Mouse (Mus musculus): ENCODE measurements around the gene Fam53b.
A peak's percentile ranks its signal among the peaks of the same experiment; 100 is the strongest.

The Fam53b gene

DNA sequence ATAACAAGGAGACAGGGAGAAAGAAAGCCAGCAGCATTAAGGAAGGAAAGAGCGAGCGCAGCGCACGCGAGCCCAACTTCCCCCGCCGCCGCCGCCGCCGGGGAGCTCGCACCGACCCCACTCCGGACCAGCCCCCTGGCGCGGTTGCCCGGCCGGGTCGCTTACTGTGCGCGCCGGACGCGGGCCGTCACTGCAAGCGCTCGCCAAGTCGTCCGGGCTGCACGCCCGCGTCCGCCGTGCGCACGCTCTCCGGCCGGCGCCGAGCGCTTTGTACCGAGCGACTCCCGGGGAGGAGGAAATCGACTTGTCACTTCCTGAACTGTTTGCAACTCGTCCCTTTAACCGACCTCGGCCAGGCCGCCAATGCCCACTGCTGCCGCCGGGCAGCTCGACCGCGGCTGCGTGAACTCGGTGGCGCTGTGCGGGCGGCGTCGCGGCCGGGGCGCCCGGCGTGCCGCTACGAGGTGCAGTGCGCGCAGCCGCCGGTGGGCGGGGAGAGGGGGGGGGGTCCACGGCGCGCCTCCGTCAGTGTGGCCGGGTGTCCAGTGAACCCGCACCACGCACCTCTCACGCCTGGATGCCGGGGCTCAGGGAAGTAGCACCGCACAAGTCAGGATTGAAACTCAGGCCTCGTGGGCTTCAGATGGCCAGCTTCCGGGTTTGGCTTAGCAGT lies at the start of gene Fam53b:
Fam53b (minus strand) TSS at position 471 of the 673 bp plus-strand sequence.
- peak; percentile 58 for DNase-seq (ENCODE audit: low spot score)

DNA sequence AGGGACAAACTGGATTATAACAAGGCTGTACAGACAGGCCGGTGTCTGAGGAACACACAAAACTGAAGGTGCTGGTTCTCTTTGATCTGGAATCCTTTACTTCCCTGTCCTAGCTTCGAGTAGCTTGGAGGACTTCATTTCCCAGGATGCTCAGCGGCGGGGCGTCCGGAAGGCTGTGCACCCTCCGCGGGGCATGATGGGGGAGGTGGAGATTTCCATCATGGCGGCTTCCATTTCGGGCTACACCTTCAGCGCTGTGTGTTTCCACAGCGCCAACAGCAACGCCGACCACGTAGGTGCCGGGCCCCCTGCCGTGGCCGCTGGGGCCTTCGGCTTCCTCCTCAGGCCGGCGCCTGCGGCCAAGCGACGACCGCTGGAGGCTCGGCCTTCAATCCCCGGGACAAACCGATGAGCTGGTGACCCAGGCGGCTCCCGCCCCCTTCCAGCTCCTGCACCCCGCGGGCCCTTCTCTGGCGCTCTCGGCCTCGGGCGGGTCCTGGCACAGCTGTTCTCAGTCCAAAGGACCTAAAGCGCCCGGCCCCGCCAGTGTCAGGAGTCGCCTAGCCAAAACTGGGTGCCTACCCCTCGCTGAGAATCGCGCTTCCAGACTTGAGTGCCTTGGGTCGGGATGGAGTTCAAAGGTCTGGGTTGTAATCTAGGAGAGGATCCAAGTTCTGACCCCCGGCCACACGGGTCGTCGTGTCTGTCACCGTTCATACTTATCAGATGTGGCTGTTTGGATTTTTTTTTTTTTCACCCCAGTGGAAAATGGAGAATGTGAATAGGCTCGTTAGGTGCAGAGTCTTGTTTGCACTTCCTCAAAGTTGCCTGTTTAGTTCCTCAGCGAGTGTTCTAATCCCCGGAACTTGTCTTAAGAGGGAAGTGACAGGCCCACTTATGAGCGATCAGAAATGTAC lies 45.6 kb upstream of the Fam53b start, which contains the start of gene Abraxas2:
Abraxas2 (plus strand) TSS at position 184 of the 917 bp plus-strand sequence.
- DNase-seq (ENCODE audit: low spot score) = peak; percentile 79

DNA sequence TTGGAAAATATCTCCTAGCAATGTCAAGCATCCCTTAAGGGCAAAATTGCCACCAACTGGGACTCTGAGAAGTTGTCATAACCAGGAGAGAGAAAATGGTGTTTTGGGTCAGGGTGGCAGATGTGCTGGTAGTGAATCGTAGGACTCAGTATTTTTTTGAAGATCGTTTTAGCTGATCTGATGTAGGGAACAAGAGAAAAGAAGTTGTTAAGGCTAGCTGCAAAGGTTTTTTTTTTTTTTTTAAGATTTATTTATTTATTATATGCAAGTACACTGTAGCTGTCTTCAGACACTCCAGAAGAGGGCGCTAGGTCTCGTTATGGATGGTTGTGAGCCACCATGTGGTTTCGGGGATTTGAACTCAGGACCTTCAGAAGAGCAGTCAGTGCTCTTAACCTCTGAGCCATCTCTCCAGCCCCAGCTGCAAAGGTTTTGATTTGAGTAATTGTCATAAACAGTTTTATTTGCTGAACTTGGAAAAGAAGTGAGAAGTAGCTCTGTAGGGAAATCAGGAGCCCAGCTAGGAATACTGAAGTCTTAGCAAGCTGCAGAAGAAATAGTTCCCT lies 44.4 kb upstream of the Fam53b start:
- no peak for DNase-seq (ENCODE audit: low spot score)

DNA sequence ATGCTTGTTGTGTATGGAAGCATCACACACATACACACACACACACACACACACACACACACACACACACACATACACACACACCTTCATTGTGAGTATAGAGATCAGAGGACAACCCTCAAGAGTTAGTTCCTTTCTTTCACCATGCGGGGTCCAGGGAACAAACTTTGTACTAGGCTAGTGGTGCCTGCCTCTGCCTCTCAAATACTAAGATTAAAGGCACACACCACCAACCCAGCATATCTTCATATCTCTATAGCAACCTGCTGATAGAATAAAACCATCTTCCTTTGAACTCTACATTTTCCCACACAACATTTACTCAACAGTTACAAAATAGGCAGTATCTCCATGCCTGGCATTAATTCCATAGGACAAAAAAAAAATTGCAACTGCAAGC lies 42.4 kb upstream of the Fam53b start:
- DNase-seq (ENCODE audit: low spot score) = no peak

DNA sequence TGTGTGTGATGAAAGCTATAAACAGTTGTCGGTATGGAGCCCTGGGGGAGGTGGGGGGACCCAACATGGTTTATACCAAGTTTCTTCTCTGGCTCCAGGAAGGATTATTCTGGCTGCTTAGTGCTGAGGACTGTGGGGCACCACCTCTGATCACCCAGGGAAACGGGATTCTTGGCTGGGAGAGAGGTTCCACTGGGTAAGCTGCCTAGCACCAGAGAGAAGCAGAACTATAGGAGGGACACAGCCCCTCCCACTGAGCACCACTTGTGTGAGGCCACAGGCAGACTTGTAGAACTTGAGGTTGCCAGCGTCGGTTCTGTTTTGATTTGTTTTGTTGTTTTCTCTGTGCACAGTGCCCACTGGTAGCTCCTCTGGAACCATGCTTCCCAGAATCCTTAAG lies 40.3 kb upstream of the Fam53b start:
- no peak for DNase-seq (ENCODE audit: low spot score)

DNA sequence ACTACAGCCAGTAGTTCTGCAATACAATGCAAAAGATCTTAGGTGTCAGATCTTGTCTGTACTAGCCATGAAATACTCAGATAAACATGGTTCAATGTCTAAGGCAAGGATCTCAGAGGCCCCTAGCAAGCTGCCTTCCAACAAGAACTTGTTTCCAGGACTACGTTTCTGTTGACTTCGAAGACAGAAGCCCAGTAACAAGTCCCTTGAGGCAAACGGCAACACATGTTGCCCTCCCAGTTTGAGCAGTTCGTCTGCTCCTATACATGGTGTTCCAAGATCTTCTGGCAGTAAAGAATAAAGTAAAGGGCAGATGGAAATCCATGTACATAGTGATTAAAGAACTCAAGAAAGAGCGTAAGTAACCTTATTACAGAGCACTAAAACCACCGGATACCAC lies 39.7 kb upstream of the Fam53b start:
- DNase-seq (ENCODE audit: low spot score) = no peak

DNA sequence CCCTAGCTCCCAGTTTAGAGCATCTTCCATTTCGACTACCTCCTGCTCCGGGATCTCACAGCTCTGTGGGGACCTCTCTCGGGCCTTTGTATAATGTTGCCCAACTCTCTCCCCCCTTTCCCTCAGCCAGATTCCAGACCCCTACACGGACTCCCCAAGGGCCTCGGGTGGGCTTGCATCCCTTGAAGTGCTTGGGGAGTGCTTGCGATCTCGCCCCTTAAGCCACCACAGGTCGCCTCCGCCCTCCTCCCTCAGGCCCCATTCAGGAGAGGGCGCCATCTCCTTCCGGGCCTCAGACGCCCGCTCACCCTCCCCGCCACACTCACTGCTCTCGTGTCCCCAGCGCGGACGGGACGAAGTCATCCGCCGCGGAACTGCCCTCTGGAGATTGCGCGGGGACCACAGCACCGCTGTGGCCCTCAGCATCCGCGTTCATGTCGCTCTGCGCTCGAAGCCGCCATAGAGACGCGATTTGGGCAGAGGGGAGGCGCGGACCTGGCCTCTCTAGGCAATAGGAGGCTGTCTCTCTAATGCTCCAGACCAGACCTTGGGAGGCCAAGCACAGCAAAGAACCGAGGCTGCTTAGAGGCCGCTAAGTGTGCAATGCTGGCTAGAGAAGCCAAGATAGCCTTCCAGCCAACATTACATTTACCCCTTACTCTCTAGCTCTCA lies 38.6 kb upstream of the Fam53b start, which contains the start of gene Eef1akmt2:
Eef1akmt2 (minus strand) TSS at position 501 of the 672 bp plus-strand sequence.
- DNase-seq (ENCODE audit: low spot score) = peak; percentile 70

DNA sequence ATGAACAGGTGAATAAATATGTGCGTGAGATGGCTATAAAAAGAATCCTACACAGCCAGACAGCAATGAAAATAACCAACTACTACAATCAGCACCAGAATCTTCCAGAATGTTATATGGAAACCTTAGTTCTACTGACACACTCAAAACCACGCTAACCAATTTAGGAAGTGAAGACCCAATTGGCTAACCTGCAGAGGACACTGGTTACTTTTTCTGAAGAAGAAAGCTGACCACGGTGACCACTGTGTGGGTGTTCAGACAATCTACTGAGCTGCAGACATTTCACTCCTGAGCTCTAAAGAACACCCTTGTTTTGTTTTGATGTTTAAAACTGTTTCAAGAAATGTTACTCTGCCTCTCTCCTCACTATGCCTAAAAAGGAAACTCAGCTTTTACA lies 29.5 kb upstream of the Fam53b start:
- no peak for DNase-seq (ENCODE audit: low spot score)

DNA sequence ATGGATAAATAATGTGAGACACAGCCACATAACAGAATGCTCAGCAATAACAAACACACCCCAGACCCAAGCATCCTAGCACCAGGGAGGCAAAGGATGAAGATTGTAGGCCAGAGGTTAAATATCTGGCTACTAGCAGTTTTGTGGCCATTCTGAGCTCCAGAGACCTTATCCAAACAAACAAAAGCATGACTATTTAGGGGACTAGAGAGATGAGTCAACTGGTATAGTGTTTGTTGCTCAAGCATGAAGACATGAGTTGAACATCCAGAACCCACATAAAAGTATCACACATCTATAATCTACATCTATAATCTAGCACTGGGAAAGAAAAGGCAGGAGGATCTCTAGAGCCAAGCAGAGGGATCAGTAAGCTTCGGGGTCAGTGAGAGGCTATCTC lies 28.8 kb upstream of the Fam53b start:
- no peak for DNase-seq (ENCODE audit: low spot score)

DNA sequence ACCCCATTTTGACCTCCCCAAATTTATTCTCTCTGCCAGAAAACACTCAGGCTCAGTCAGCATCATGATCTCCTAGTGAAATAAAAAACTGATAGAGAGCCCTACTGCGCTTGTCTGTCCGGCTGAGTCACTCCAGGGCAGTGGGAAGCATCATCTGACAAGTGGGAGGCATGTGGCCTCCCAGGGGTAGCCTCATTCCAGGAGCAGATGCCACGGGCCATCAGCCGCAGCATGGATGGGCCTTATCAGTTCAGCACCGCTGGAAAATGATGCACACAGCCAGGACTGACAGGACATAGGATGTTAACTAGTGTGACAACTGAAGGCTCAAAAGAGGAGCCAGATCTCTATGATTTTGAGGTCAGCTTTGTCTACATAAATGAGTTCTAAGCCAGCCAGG lies 27.6 kb upstream of the Fam53b start:
- DNase-seq (ENCODE audit: low spot score) = no peak

DNA sequence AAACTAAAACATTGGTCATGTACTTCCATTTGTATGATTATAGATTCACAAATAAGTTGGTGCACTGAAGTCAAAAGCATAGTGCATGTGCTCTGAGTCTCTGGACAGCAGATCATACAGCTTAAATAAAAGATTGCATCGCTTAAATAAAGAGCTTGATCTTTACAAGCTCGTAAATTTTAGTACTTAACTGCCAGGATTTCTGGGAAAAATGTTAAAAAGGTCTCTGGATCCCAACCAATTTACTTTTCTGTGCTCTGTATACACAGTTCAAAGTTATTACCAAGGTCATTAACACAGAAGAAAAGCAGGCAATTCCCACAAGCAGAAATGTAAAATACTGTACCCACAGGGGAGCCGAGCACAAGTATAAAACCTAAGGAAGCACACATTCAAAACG lies 17.3 kb upstream of the Fam53b start:
- no peak for DNase-seq (ENCODE audit: low spot score)

DNA sequence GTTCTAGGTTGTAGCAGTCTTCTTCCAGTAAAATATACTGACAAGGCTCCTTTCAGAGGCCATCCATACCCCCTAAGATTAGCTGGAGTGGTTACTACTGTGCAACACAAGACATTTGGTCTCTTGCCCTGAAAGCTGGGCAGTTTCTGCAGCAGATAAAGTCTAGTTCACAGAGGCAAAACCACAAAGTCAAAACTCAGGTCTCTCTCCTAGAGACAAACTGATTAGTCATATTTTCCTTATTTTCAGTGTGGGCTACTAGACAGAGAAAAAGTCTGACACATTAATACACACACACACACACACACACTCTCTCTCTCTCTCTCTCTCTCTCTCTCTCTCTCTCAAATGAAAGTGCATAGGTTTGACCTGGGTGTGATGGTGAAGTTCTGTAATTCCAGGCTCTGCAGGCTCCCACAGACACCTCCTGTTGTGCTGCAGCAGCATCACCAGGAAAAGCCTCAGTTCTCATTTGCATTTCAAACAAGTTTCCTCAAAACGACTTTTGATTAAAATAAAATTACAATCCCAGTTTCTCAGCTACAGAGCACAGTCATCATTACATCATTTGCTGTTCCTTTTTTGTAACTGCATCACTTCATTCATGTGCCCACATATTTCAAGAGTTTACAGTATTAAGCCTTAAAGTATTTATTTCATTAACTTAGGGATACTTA lies 10.8 kb upstream of the Fam53b start:
- DNase-seq (ENCODE audit: low spot score) = no peak

DNA sequence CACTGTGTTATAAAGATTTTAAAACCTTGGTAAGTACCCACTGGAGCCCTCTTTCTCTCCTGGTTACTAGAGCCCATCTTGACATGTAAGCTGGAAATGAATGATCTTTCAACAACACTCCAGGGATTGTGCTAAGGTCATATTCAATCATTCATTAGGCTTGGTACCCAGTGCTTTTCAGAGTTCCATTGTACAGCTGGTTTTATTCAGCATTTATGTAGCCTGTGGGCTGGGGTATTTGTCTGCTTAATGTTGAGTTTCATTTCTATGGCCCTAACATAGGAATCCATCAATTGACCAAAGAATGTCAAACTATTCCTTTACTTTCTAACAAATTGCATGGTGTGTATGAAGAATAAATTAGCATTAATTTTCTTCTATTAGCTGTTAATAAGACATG lies 10.1 kb upstream of the Fam53b start:
- no peak for DNase-seq (ENCODE audit: low spot score)

DNA sequence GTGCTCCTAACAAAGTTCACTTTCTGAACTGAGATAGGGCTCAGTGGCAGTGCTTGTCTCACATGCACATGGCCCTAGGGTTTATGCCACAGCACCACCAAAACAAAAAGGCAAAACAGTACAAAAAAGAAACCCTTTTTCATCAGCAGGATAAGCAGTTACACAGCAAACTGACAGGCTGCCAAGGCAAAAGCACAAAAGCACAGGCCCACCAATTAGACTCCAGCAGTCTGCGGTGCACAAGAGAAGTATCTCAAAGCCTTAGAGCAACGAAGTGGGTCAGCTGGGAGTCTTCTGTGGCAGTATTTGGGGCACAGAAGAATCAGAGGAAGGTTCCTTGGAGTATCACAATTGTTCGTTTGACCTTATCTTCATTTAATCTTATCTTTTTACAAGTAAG lies 7.0 kb upstream of the Fam53b start:
- DNase-seq (ENCODE audit: low spot score) = no peak

DNA sequence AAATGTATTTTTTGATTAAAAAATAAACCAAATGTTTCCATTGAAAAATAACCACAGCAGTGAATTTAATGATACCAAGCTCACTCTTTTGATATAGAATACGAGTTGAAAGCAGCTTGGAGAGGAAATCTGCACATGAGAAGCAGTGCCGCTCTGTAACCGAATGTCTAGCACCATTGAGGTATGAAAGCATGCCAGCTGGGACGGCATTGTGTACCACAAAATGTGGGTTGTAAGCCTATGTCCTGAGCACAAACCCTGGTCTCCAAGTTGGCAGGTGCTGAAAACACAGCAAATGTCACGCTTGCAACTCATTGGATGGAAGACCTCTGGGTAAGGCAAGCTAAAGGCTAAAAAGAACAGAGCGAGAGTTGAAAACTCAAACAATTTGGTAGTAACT lies 3.4 kb upstream of the Fam53b start:
- DNase-seq (ENCODE audit: low spot score) = no peak

DNA sequence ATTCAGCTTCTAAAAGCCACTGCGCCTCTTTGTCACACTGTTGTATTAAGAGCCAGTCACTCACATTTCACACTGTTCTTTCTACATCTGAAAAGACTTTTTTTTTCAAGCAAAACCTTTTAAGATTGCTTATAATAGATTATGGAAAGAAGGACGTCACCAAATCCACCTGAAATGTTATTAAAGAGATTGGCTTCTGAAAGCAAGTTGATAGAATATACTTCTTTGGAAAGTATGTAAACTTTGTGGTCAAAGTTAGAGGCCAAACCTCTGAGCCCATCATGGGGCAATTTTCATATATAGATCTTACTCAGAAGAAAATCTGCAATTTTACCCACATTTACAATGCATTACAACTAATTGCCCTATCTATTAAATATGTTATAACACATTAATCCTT lies 2.8 kb upstream of the Fam53b start:
- no peak for DNase-seq (ENCODE audit: low spot score)

DNA sequence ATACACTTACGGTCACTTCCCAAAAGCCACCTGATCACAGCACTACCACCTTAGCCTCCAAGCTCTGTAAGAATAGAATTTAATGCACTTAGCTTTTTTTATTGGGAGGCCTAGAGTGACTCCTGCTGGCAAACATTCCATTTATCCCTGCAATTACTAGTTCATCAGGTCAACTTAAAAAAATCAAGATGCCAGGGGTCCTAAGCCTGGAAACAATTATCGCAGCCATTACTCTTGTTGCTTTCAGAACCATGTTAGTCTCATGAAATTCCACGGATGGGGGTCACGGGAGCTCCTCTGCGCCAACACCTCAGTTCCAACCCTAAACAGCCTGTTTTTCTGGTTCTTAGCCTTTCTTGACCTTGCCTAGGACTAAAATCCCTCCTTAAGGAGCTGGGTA lies 1.4 kb upstream of the Fam53b start:
- DNase-seq (ENCODE audit: low spot score) = no peak

DNA sequence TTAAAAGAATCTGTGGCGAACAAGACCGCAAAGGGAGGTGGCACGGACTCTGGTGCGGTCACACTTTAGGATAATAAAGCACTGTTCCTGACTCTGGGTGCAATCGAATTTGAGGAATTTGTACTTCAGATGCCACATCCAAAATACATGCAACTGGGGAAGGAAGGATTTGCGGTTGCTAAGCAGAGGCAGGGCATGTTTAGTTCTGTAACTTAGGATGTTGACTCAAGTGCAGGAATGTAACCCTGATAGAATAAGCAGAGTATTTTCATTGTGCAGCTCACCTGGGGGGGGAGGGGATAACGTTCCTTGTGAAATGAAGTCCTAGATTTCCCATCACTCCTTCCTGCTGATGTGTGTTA lies 384 bp upstream of the Fam53b start:
- no peak for DNase-seq (ENCODE audit: low spot score)

DNA sequence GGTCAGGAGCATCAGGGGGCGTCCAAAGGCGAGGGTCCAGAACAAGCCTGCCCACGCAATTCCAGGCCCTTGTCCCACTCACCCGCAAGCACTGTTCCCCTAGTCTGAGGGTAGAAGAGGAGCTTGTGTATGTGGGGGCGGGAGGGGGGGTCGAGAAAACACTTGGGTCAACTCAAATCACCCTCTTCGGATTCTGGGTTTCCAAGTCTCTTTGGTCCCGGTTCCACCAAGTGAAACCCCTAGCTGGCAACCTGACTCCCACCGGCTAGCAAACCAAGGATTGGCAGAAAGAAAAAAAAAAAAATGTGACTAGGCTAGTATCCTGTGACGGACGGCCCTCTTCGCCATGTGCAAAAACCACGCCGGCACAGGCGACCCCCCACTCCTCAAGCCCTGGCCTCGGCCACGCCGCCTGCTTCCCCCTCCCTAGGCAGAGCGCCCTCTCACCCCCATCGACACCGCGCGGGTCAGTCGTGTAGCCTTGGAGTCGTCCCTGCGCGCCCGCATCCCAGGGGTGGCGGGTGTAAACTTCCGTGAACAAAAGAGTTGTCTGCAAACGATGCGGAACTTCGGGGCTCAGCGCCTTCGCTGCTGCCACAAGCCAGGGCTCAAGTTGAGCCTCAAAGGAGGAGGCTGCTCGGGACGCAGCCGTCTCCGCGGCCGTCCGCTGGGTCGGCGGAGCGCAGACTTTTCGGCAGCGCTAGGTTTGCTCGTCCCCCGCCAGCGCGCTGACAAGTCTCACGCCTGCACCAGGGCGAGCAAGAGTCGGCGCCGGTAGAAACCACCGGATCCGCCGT lies 869 bp downstream of the Fam53b start:
- DNase-seq (ENCODE audit: low spot score) = no peak

DNA sequence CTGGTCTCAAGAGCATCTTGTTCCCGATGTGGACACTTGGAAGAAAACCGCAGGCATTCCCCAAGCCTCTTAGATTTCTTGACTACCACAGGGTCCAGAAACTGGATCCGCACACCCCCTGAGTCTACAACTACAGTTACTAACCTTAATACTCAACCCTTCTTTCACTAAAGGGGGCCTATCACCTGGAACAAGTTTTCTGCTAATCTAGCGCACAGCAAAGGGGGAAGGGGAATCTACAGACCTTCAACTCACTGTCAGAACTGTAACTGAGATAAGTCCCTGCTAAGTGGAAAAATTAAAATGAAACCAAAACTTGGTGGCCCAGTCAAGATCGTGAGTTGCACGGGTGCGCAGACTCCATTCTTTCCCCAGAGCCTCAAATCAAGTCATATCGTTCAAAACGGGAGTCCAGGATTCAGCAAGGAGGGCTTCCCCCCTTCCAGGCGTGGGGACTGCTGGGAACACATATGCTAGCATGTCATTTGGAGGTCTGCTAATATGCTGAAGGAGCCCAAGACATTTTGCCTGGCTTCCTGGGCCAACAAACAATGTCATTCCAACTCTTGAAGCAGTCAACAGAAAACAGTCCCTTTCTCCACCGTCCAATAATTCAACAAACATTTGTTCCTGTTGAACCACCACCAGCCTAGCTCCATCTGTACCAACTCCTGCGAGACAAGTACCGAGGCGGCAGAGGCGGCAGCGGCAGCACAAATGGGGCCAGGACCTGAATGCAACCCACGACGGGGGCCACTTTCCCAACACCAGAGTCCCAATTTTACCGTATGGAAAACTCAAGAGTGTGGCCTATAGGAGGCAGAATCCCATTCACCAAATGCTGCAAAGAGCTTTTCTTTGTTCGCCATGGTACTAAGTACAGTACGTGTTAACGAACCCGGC lies 1.7 kb downstream of the Fam53b start:
- no peak for DNase-seq (ENCODE audit: low spot score)

Measured in ovary, postnatal 14 days (tissue).